Mouse (Mus musculus) forebrain, embryonic 16.5 days (tissue): ENCODE results near the gene Olfr263. TPM values are rescaled to one million over a fixed set of nuclear protein-coding genes. Genes with fewer than 3 reads are reported as not detected.

Source experiments
- ATAC-seq: fragments of 200-750 bp; cut with Nextera tagmentation; 2 replicates; pipeline ENCODE4 v1.8.0; 2017; ENCODE audit warnings: mild to moderate bottlenecking, moderate library complexity
- H3K27ac ChIP-seq: fragments of 300-500 bp; sonication (generic); 2 replicates; pipeline ENCODE4 v1.5.1; 2014; ENCODE audit warnings: low read length, control low read depth
- H3K27me3 ChIP-seq: fragments of 300-500 bp; sonication (generic); replicated peaks from 2 replicates; pipeline ENCODE4 v1.6.1; 2014; ENCODE audit warnings: low read length; ENCODE audit not compliant: control insufficient read depth, insufficient read depth
- H3K36me3 ChIP-seq: fragments of 300-500 bp; sonication (generic); 2 replicates; pipeline ENCODE4 v1.6.1; 2014; ENCODE audit not compliant: control insufficient read depth, insufficient read depth
- H3K4me1 ChIP-seq: fragments of 300-500 bp; sonication (generic); replicated peaks from 2 replicates; pipeline ENCODE4 v1.6.1; 2014; ENCODE audit warnings: low read length; ENCODE audit not compliant: control insufficient read depth, insufficient read depth
- H3K4me2 ChIP-seq: fragments of 300-500 bp; sonication (generic); 2 replicates; pipeline ENCODE4 v1.6.1; 2014; ENCODE audit warnings: mild to moderate bottlenecking, low read length, control low read depth
- H3K4me3 ChIP-seq: fragments of 300-500 bp; sonication (generic); replicated peaks from 2 replicates; pipeline ENCODE4 v1.5.1; 2014; ENCODE audit warnings: mild to moderate bottlenecking, low read length, control low read depth
- H3K9ac ChIP-seq: fragments of 300-500 bp; sonication (generic); replicated peaks from 2 replicates; pipeline ENCODE4 v1.6.1; 2014; ENCODE audit warnings: low read depth, low read length, control low read depth
- H3K9me3 ChIP-seq: fragments of 300-500 bp; sonication (generic); 2 replicates; pipeline ENCODE4 v1.6.1; 2016; ENCODE audit warnings: low read length; ENCODE audit not compliant: control insufficient read depth
- WGBS: fragments of 180-500 bp; shearing (Covaris S2); extraction: QIAGEN DNeasy Blood & Tissue Kit; methylation state at CpG from one replicate; pipeline ENCODE4 v1.1.7; 2014; 5-methylcytosine and 5-hydroxymethylcytosine counted together
- polyA plus RNA-seq: library from polyadenylated mRNA; unstranded; fragments of >200 nt; fragmentation: Nextera tagmentation; extraction: Ambion mirVana; gene quantifications from 2 replicates; pipeline ENCODE4 v1.2.1, GENCODE M21; 2015

The Olfr263 gene
- polyA plus RNA-seq, 1 experiment from 2014 or later, result not detected

GRCm38 (mm10) chr13:21185521-21185920 is 56.1 kb downstream of the Olfr263 start:
- no peak overlapping the region for H3K27ac ChIP-seq
- H3K4me1 ChIP-seq, result peaks cover 20% of the 10 kb centered on the region
- H3K9ac ChIP-seq, result no peak overlapping the region
- H3K4me3 ChIP-seq, result no peak overlapping the region
- H3K36me3 ChIP-seq, result peaks cover 51% of the 10 kb centered on the region
- H3K4me2 ChIP-seq, result no peak overlapping the region
- no peak for ATAC-seq
- 82% methylated on average over 4 of the region's 4 CpGs for WGBS
- no peaks in the 10 kb centered on the region for H3K9me3 ChIP-seq
- no peaks in the 10 kb centered on the region for H3K27me3 ChIP-seq

Other genes with a start within 250 kb of the Olfr263 start
- not detected in 2 replicates for gene Olfr1370, start 54.7 kb upstream of the Olfr263 start, polyA plus RNA-seq
- gene Olfr1369-ps1, start 18.2 kb upstream of the Olfr263 start, polyA plus RNA-seq, result not detected in 2 replicates
- gene Olfr1368, start 16.2 kb downstream of the Olfr263 start, polyA plus RNA-seq, result not detected in 2 replicates
- 89.7 and 96.6 TPM in 2 replicates for gene Trim27, start 49.8 kb downstream of the Olfr263 start, polyA plus RNA-seq
- gene Gpx5, start 163.1 kb downstream of the Olfr263 start, polyA plus RNA-seq, result not detected in 2 replicates
- not detected in 2 replicates for gene Gpx6, start 182.5 kb downstream of the Olfr263 start, polyA plus RNA-seq
- gene Olfr1367, start 217.3 kb downstream of the Olfr263 start, polyA plus RNA-seq, result not detected in 2 replicates
- gene Zscan12, start 233.2 kb downstream of the Olfr263 start, polyA plus RNA-seq, result 15.5 and 16.1 TPM in 2 replicates